Mouse (Mus musculus): Measurements from ENCODE around the gene Vamp4.

DNA sequence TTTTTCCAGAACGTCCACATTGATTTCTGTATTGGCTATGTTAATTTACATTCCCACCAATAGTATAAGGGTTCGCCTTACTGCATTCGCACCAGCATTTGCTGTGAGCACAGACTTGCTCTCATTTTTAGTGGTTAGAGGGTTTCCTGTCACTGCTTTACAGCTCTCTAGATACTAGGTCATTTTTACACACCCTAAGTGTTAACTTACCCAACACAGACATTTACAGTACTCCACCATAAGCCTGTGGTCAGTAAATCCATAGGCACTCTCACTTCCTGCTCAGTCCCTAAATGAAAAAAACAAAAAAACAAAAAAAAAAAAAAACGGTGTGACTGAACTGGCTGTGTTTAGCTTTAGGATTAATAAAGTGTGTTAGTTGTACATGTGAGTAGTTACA is 16.0 kb downstream of the Vamp4 start:
- no peak for TF ChIP-seq CTCF (IDR thresholded peaks at IDR 0.05; ENCODE audit: borderline replicate concordance, extremely low read depth, insufficient read depth, insufficient read length)
- no peak for TF ChIP-seq POLR2A (IDR thresholded peaks at IDR 0.05; ENCODE audit: borderline replicate concordance, extremely low read depth, insufficient read depth, insufficient read length, poor library complexity, severe bottlenecking)

Data from brain, embryonic 14.5 days (tissue).